Mouse (Mus musculus) lung, adult 2 months (tissue): ENCODE results near the gene 4930518I15Rik.

Experiments used
- CTCF ChIP-seq: fragments of 200-500 bp; IDR thresholded peaks from 2 replicates; pipeline ENCODE4 v1.5.1; 2011; ENCODE audit warnings: mild to moderate bottlenecking, low read length, control low read depth; ENCODE audit not compliant: insufficient read depth
- POLR2A ChIP-seq: fragments of 200-500 bp; IDR thresholded peaks from 2 replicates; pipeline ENCODE4 v1.6.1; 2011; ENCODE audit warnings: low read depth, mild to moderate bottlenecking, control low read depth, low read length, borderline replicate concordance; ENCODE audit errors: extremely low read depth

DNA sequence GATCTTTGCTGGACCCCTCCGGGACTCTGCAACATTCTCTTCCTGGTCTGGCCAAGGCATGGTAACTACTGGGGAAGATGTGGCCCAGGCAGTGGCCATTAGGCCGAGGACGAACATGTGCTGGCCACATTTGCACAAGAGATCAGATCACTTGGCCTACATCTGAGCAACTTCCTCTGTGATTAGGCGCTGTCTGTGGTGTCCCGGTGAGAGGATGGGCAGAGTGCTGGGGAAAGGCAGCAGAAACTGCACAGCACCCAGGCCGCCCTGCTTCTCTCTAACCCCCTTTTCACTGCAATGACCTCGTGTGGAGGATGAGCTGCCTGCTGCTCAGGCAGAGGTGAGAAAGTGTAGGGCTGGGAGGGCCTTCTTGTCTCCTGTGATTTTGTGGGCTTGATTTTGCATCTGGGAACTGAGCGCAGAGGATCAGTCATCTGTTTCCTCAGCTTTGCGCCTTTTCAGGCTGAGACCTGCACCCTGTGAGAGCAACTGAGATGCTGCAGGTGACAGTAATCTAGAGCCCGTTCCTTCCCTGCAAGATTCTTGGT is 28.4 kb upstream of the 4930518I15Rik start:
- TF ChIP-seq POLR2A: no peak
- TF ChIP-seq CTCF: no peak
